Mouse (Mus musculus) right cerebral cortex, postnatal 10 days (tissue): ENCODE data around the gene AU022751.

Source experiments
- DNase-seq, 2 experiments: peaks; one replicate each; pipeline ENCODE4 v3.0.0; 2021; ENCODE audit warnings: low spot score in 2 of 2

Gene AU022751

GRCm38 (mm10) chrX:6082954-6083680, at the start of gene AU022751:
Gene AU022751, minus strand, starts transcription at chrX:6083419.
- no peak for DNase-seq

DNA sequence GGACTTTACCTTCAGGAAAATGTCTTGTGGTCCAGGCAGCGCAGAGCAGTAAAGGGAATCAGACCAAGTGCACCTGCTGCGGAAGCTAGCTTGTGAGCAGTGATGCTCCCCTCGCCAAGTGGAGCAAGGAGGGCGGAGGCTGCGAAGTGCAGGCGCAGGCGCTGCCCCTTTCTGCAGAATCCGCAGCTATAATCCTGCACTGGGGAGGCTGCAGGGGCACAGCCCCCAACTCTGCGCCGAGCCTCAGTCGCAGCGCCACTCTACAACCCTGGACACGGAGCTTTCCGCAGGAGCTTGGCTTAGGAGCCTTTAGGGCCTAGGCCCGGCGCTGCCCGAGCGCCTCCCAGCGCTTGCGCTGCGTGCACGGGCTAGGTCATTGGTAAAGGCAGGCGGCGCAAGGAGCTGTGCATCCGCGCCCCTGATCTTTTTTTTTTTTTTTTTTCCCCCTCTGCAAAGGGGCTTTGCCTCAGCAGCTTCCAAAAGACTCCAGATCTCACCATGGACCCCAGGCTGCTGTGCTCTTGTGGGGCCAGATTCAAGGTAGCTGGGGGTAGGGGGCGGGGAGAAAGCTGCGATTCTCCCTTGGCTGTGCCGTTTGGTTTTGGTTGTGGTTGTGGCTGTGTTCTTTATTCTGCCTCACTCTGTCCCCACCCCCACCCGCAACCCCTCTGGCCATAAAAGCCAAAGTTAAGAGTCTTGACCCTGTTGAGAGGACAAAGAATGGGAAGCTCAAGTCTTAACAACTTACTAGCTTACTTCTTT, 9.0 kb upstream of the AU022751 start:
- DNase-seq: peak; percentile 66 to 70

- peak; percentile 29 to 47 for DNase-seq
These were observed 8.3 kb upstream of the AU022751 start for GRCm38 (mm10) chrX:6091547-6091946.

GRCm38 (mm10) chrX:6061563-6061962, 21.7 kb downstream of the AU022751 start:
- no peak for DNase-seq

- DNase-seq: peak in 1 of 2 experiments; percentile 20
These were observed 35.1 kb downstream of the AU022751 start for GRCm38 (mm10) chrX:6047936-6048614.

DNA sequence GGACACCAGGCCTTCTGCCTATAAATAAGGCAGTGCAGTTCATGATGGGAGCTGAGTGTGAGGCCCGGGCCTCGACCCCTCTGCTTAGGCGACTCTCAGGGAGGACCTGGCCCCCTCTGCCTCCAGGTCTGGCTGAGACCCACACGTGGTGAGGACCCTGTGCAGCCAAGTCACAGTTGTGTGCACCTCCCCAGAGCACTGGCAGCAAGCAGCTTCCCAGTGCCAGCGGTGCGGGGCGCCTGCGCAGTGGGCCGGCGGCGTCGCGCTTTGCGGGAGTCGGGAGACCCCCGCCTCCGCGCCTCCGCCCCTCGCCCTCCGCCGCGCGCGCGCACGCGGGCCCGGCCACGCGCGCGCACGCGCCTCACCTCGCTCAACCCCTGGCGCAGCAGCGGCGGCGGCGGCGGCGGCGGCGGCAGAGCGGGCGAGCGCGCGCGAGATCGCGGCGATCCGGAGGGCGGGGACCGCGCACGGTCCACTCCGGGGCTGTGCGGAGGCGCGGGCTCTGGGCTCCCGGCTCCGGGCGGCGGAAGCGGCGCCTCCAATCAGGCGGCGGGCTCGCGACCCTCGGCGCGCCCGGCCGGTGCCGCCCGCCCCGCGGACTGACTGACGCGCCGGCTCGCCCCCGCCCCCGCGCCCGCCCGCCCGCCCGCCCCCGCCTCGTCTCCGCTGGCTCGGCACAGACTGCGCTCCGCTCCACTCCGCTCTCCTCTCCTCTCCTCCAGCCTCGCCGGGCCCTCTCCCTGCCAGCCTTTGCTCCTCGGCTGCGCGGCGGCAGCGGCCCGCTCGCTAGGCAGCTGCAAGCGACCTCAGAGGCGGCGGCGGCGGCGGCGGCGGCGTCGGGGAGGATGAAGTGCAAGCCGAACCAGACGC, 35.9 kb downstream of the AU022751 start, which contains the start of gene Nudt11:
Gene Nudt11, plus strand, starts transcription at position 388 of the 870 bp plus-strand sequence.
- peak; percentile 28 to 30 for DNase-seq
